Mouse (Mus musculus) intestine, postnatal 0 days (tissue): ENCODE data around the gene Ankrd55. TPM values are rescaled to one million over a fixed set of nuclear protein-coding genes. Genes with fewer than 3 reads are reported as not detected.

ENCODE experiments used
- ATAC-seq: fragments of 200-750 bp; cut with Nextera tagmentation; 2 replicates; pipeline ENCODE4 v1.8.0; 2017; ENCODE audit warnings: mild to moderate bottlenecking, moderate TSS enrichment, moderate library complexity
- H3K27ac ChIP-seq: fragments of 300-500 bp; sonication (generic); 2 replicates; pipeline ENCODE4 v1.5.1; 2014; ENCODE audit warnings: mild to moderate bottlenecking, low read depth, low read length, moderate library complexity
- H3K27me3 ChIP-seq: fragments of 300-500 bp; sonication (generic); replicated peaks from 2 replicates; pipeline ENCODE4 v1.6.1; 2014; ENCODE audit warnings: low read length, mixed read lengths; ENCODE audit not compliant: control insufficient read depth, insufficient read depth
- H3K36me3 ChIP-seq: fragments of 300-500 bp; sonication (generic); 2 replicates; pipeline ENCODE4 v1.6.1; 2014; ENCODE audit warnings: mild to moderate bottlenecking, moderate library complexity; ENCODE audit not compliant: control insufficient read depth, insufficient read depth
- H3K4me1 ChIP-seq: fragments of 300-500 bp; sonication (generic); replicated peaks from 2 replicates; pipeline ENCODE4 v1.6.1; 2014; ENCODE audit warnings: antibody characterized with exemption, low read length, mixed read lengths; ENCODE audit not compliant: control insufficient read depth, insufficient read depth
- H3K4me2 ChIP-seq: fragments of 300-500 bp; sonication (generic); replicated peaks from 2 replicates; pipeline ENCODE4 v1.6.1; 2014; ENCODE audit warnings: low read depth, mild to moderate bottlenecking, moderate library complexity
- H3K4me3 ChIP-seq: fragments of 300-500 bp; sonication (generic); 2 replicates; pipeline ENCODE4 v1.5.1; 2014; ENCODE audit warnings: low read depth, low read length
- H3K9ac ChIP-seq: fragments of 300-500 bp; sonication (generic); 2 replicates; pipeline ENCODE4 v1.6.1; 2014; ENCODE audit warnings: mild to moderate bottlenecking, low read depth, low read length
- H3K9me3 ChIP-seq: fragments of 300-500 bp; sonication (generic); 2 replicates; pipeline ENCODE4 v1.6.1; 2016; ENCODE audit warnings: mixed run types; ENCODE audit not compliant: control insufficient read depth
- CTCF ChIP-seq: sonication (generic); IDR thresholded peaks from 2 replicates; pipeline ENCODE4 v1.5.1; 2016; ENCODE audit warnings: low read depth, mild to moderate bottlenecking, control low read depth, antibody characterized with exemption, moderate library complexity
- whole genome bisulfite sequencing: fragments of 180-500 bp; shearing (Covaris S2); extraction: QIAGEN DNeasy Blood & Tissue Kit; methylation state at CpG from one replicate; pipeline ENCODE4 v1.1.7; 2014; 5-methylcytosine and 5-hydroxymethylcytosine counted together
- polyA plus RNA-seq: library from polyadenylated mRNA; unstranded; fragments of >200 nt; fragmentation: Nextera tagmentation; extraction: Ambion mirVana; gene quantifications from 2 replicates; pipeline ENCODE4 v1.2.1, GENCODE M21; 2015

Ankrd55 gene
- polyA plus RNA-seq, 1 experiment from 2014 or later: 0.47 TPM

DNA sequence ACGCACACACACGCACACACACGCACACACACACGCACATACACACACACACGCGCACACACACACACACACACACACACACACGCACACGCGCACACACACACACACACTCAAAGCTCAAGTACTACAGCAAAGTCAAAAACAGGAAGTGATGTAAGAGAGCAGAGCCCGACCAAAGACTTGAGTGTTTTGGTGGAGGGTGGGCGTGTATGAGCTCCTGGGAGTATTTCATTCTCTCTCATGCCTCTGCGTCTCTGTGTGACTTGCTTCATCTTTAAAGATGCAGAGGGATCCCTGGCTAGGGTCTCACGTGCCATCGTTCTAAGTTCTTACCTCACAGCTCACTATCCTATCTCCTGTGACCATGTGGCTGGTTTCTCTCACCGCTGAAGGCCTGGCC lies 139.3 kb downstream of the Ankrd55 start:
- Histone ChIP-seq H3K9ac (no peak overlapping the region), H3K9me3 (no peaks in the 10 kb centered on the region), H3K4me2 (no peak overlapping the region), H3K27me3 (no peaks in the 10 kb centered on the region), H3K36me3 (no peaks in the 10 kb centered on the region), H3K4me3 (no peak overlapping the region), H3K27ac (no peak overlapping the region), H3K4me1 (no peaks in the 10 kb centered on the region)
- TF ChIP-seq CTCF: no peak
- no peak for ATAC-seq
- WGBS: 84% methylated on average over 15 of the region's 15 CpGs

DNA sequence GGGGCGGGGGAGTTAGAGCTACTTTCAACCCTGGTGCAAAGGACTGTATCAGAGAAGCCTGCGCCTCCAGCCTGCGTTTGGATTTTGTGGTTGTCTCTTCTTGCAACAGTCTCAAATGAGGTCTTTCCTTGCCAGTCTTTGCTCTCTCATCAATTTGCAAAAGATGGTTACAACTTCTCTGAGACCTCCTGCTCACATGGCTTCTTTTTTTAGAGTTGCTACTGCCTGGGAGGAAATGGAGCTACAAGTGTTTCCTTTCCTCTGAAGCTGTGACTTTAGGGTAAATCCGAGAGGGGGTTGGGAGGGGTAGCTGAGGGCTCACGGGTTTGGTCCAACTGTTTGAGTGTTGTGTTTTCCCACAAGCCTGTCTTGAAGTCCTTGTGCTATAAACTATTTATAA lies 145.0 kb downstream of the Ankrd55 start:
- no peak for ATAC-seq

More for the DNA sequence above, 145.0 kb downstream of the Ankrd55 start:
- H3K36me3 ChIP-seq: no peaks in the 10 kb centered on the region
- no peak overlapping the region for H3K9ac ChIP-seq
- H3K4me3 ChIP-seq: no peak overlapping the region
- 63% methylated on average over 5 of the region's 5 CpGs for WGBS
- H3K27ac ChIP-seq: no peak overlapping the region
- no peak overlapping the region for H3K4me2 ChIP-seq
- no peaks in the 10 kb centered on the region for H3K9me3 ChIP-seq
- TF ChIP-seq CTCF: no peak
- H3K27me3 ChIP-seq: no peaks in the 10 kb centered on the region
- no peaks in the 10 kb centered on the region for H3K4me1 ChIP-seq

Other genes starting within 250 kb of the Ankrd55 start
- gene Il6st, start 175.6 kb downstream of the Ankrd55 start, polyA plus RNA-seq: 19.6 and 20.5 TPM in 2 replicates